In genomic region chr14:27292101-27292500, GRCm38 (mm10) we compare ENCODE assay signal across 16 mouse cellular contexts.
"Had no signal": no experiment of that assay in that cellular context is flagged by ENCODE, and none has a peak within 500 bp of the region (broad histone marks: within the 10 kb centered on the region; RNA-seq: fewer than 3 reads in every experiment).

No protein-coding gene starts in this region.

- H3K27ac ChIP-seq: midbrain, embryonic 10.5 days; midbrain, embryonic 12.5 days; neural tube, embryonic 13.5 days; neural tube, embryonic 15.5 days; stomach, embryonic 15.5 days; stomach, postnatal 0 days had no signal

- H3K4me2 ChIP-seq: lung, embryonic 14.5 days; midbrain, embryonic 12.5 days; neural tube, embryonic 13.5 days; neural tube, embryonic 15.5 days; stomach, embryonic 15.5 days had no signal

- H3K27me3 ChIP-seq: midbrain, embryonic 12.5 days; neural tube, embryonic 13.5 days; neural tube, embryonic 15.5 days; stomach, embryonic 15.5 days had no signal

- H3K9ac ChIP-seq: lung, embryonic 14.5 days; midbrain, embryonic 12.5 days; neural tube, embryonic 13.5 days; neural tube, embryonic 15.5 days; stomach, embryonic 15.5 days had no signal

- ATAC-seq: midbrain, embryonic 16.5 days had no signal

- H3K4me3 ChIP-seq: midbrain, embryonic 10.5 days; midbrain, embryonic 12.5 days; myocyte; neural tube, embryonic 13.5 days; neural tube, embryonic 15.5 days; stomach, embryonic 15.5 days had no signal

- DNase-seq: lung, embryonic 14.5 days; lung, postnatal 10 days; lung, postnatal 4 days; midbrain, embryonic 14.5 days; right cerebral cortex, postnatal 14 days; thymus, adult 2 months; thymus, postnatal 25 days; thymus, postnatal 4 days had no signal

- H3K4me1 ChIP-seq: midbrain, embryonic 10.5 days; midbrain, embryonic 12.5 days; neural tube, embryonic 13.5 days; neural tube, embryonic 15.5 days; stomach, embryonic 15.5 days had no signal

- H3K36me3 ChIP-seq: midbrain, embryonic 10.5 days; midbrain, embryonic 12.5 days; neural tube, embryonic 13.5 days; neural tube, embryonic 15.5 days; stomach, embryonic 15.5 days had no signal

- H3K9me3 ChIP-seq: midbrain, embryonic 10.5 days; midbrain, embryonic 12.5 days; neural tube, embryonic 13.5 days; neural tube, embryonic 15.5 days; stomach, embryonic 15.5 days had no signal
